Comparison of ENCODE assay signal across 24 mouse cellular contexts in the genomic region with DNA sequence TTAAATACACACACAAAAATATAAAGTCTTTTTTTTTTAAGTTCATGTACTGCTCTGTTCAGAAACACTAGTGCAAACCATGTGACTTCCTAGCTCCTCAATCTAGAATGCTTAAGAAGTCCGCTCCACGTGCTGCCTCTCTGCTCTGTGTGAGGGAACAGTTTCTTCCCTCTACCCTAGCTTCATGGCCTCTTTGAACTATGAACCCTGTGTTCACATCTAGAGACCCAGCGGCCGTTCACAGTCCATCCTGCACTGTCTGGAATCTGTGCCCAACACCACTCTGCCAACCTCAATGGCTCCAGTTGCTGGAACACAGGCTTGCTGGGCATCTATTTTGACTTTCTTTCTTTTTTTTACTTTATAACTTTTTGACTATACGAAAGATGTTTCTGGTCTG.
DNase-seq lines count a peak whose midpoint lies in the region; ATAC-seq and TF ChIP-seq lines count a peak whose summit lies in the region.
"Had no signal": no experiment of that assay in that cellular context is flagged by ENCODE, and none has a peak within 500 bp of the region (broad histone marks: within the 10 kb centered on the region; RNA-seq: fewer than 3 reads in every experiment).

No protein-coding gene starts in this region.

- no peak overlapping the region for H3K4me3 ChIP-seq in intestine, postnatal 0 days (ENCODE audit: low read depth, low read length)
- H3K4me3 ChIP-seq: embryonic facial prominence, embryonic 13.5 days; embryonic facial prominence, embryonic 15.5 days; erythroblast, embryonic 14.5 days; forebrain, embryonic 10.5 days; forebrain, embryonic 12.5 days had no signal

- no peak overlapping the region for H3K27ac ChIP-seq in intestine, postnatal 0 days (ENCODE audit: low read depth, low read length)
- H3K27ac ChIP-seq: embryonic facial prominence, embryonic 13.5 days; embryonic facial prominence, embryonic 15.5 days; forebrain, embryonic 10.5 days; forebrain, embryonic 12.5 days had no signal

- no peaks in the 10 kb centered on the region; the same call in 1 of the 2 replicates for H3K4me1 ChIP-seq in intestine, postnatal 0 days (replicated peaks; ENCODE audit: control insufficient read depth, insufficient read depth, low read length)
- H3K4me1 ChIP-seq: embryonic facial prominence, embryonic 15.5 days; forebrain, embryonic 10.5 days; forebrain, embryonic 12.5 days had no signal

- TF ChIP-seq CTCF in intestine, postnatal 0 days (IDR thresholded peaks at IDR 0.05; ENCODE audit: low read depth): no peak

- H3K27me3 ChIP-seq in intestine, postnatal 0 days (replicated peaks; ENCODE audit: control insufficient read depth, insufficient read depth, low read length): no peaks in the 10 kb centered on the region
- H3K27me3 ChIP-seq: embryonic facial prominence, embryonic 13.5 days; embryonic facial prominence, embryonic 15.5 days; forebrain, embryonic 12.5 days had no signal

- H3K4me2 ChIP-seq in intestine, postnatal 0 days (replicated peaks; ENCODE audit: low read depth): no peak overlapping the region
- H3K4me2 ChIP-seq: embryonic facial prominence, embryonic 13.5 days; embryonic facial prominence, embryonic 15.5 days; forebrain, embryonic 12.5 days had no signal

- peak; percentile 25 for DNase-seq in kidney, adult 11 months
- no peak for DNase-seq in kidney, postnatal 14 days
- peak; percentile 24 to 30 for DNase-seq in kidney, adult 8-10 months
- DNase-seq in kidney, postnatal 4 days: no peak
- peak; percentile 41 to 45 for DNase-seq in kidney, postnatal 36 days
- no peak for DNase-seq in kidney, postnatal 10 days
- no peak for DNase-seq in lung, postnatal 14 days
- DNase-seq: adrenal gland, adult 2 months; adrenal gland, postnatal 10 days; adrenal gland, postnatal 25 days; cerebellum, adult 11 months; cerebellum, adult 18-20 months; cerebellum, adult 8-10 months; cerebellum, adult 9-11 months; cerebellum, postnatal 14 days; cerebellum, postnatal 36 days; embryo, embryonic 11 days had no signal

- no peaks in the 10 kb centered on the region for H3K36me3 ChIP-seq in intestine, postnatal 0 days (ENCODE audit: control insufficient read depth, insufficient read depth)
- H3K36me3 ChIP-seq: embryonic facial prominence, embryonic 13.5 days; embryonic facial prominence, embryonic 15.5 days; forebrain, embryonic 12.5 days had no signal

- no peak overlapping the region for H3K9ac ChIP-seq in intestine, postnatal 0 days (ENCODE audit: low read depth, low read length)
- H3K9ac ChIP-seq: embryonic facial prominence, embryonic 13.5 days; embryonic facial prominence, embryonic 15.5 days; forebrain, embryonic 12.5 days had no signal

- H3K9me3 ChIP-seq in intestine, postnatal 0 days (ENCODE audit: control insufficient read depth): no peaks in the 10 kb centered on the region
- H3K9me3 ChIP-seq: embryonic facial prominence, embryonic 13.5 days; embryonic facial prominence, embryonic 15.5 days; forebrain, embryonic 10.5 days; forebrain, embryonic 12.5 days had no signal

- peak; percentile 44; the same call in 1 of the 2 replicates for ATAC-seq in intestine, postnatal 0 days
- ATAC-seq: forebrain, embryonic 14.5 days had no signal

- 62% methylated on average over 5 of the region's 5 CpGs for WGBS in intestine, postnatal 0 days

Comparison
In these comparisons a context has a peak if more than half of its experiments do, and no peak if none do; other contexts are left out.
1. DNase-seq: peak in kidney, adult 11 months (single experiment), kidney, adult 8-10 months (2 of 2) and kidney, postnatal 36 days (2 of 2); none in kidney, postnatal 14 days (single experiment), kidney, postnatal 4 days (0 of 2), kidney, postnatal 10 days (single experiment) and lung, postnatal 14 days (single experiment).